Mouse (Mus musculus) erythroblast, embryonic 14.5 days (primary cell): ENCODE data around the gene Uvrag.

Experiments used
- GATA1 ChIP-seq: IDR thresholded peaks from 2 replicates; pipeline ENCODE4 v1.6.1; 2012; ENCODE audit warnings: low read length, inconsistent platforms, mixed read lengths
- TAL1 ChIP-seq: IDR thresholded peaks from 3 replicates; pipeline ENCODE4 v1.6.1; 2012; ENCODE audit warnings: low read length, inconsistent platforms, mixed read lengths

DNA sequence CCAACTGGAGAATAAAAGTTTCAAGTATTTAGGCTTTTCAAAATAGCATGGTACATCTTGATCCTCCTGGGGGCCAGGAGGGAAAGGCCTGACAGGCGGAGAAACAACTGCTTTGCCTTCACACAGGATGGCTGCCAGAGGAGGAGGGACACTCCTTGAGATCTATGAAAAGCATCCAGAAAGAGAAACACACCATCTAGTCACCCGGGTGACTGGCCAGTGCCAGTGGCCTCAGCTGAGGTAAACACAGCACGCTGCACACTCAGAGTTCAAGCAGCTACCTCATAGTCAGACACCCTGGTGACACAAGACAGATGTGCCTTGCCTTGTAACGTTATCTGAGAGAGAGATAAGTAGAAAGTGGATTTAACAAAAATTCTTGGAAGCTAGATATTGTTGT, 120.6 kb downstream of the Uvrag start:
- TF ChIP-seq TAL1, result no peak
- TF ChIP-seq GATA1, result no peak
